Mouse (Mus musculus): ENCODE data around the gene Lsamp.

The Lsamp gene

DNA sequence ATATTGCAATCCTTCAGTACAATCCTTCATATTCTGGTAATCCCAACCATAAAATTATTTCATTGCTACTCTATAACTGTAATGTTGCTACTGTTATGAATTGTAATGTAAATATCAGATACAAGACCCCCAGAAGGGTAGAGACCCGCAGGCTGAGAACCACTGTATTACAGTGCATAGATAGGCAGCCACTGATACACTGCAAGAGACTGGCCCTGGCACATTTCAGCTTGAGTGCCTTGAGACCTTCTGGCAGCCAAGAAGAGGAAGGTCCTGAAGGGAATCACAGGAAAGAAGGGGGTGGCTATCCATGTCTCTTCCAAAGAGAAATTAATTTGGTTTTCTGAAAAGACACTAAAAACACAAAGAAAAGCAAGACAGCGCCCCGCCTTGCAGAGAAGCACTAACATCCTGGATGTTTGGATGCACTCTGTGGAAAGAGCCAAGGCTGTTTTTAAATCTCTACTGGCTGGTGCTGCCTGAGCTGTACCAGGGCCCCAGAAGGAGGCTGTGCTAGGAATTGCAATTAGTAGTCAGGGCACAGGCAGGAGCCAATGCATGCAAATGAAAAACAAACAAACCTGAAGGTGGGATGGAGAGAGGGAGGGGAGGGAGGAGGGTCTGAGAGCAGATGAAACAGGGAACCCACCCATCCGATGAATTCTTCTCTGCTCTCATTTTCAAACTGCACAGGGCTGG lies 1787.4 kb downstream of the Lsamp start:
- ATAC-seq (ENCODE audit: low TSS enrichment) = peak; percentile 80

DNA sequence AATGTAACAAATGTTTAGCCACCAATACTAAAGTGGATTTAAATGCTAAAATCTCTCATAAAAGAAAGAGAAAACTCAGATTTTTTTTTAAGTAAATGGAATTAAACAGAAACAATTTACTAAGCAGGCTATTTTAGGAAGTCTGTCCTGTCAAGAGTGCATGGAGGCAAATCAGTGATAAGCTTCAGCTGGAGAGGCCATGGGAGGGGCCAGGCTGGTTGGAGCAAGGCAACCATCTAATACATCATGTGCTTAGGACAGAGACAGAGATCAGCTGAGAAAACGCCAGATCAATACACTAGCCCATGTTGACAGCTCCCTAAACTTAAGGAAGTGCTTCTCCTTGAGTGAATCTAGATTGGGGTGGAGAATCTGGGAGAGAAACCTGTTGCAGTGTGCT lies 1793.4 kb downstream of the Lsamp start:
- no peak for ATAC-seq (ENCODE audit: low TSS enrichment)

DNA sequence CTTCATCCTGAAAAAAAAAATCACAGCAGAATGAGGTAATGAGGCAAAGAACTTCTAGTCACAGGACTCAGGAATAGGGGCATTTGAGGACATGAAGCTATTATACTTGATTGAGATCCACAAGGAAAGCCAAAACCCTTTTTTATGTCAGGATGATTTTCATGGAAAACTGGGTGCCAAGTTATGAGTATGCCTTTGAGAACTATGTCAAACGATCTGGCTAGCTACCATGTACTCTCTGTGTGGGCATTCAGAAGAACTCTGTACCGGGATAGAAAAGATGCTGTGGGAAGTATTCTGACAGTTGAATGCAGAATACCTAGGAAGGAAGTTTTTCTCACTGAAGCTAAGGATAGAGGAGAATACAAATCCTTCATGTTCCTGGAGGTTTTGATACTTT lies 1801.4 kb downstream of the Lsamp start:
- peak; percentile 99 for ATAC-seq (ENCODE audit: low TSS enrichment)

DNA sequence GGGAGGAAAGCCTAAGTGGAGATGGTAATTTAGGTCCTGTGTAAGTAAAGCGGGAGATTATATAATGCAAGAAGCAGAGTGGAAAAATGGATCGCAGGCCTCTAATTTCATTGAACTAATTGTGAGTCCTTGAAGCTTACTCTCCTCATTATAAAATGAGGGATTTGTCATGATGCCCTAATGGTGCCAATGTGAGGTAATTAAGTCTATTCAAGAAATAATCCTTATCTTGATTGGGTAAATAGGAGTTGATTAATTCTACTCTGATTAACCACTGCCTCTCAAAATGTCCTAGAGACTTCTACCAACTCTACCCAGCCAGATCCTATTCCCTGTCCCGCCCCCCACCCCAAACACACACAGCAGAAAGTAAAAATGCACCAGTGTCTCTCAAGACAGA lies 1802.5 kb downstream of the Lsamp start:
- ATAC-seq (ENCODE audit: low TSS enrichment) = no peak

- ATAC-seq (ENCODE audit: low TSS enrichment) = no peak
These were observed 1803.0 kb downstream of the Lsamp start for GRCm38 (mm10) chr16:41787146-41787545.

- ATAC-seq (ENCODE audit: low TSS enrichment) = no peak
These were observed 1805.9 kb downstream of the Lsamp start for GRCm38 (mm10) chr16:41790016-41790415.

DNA sequence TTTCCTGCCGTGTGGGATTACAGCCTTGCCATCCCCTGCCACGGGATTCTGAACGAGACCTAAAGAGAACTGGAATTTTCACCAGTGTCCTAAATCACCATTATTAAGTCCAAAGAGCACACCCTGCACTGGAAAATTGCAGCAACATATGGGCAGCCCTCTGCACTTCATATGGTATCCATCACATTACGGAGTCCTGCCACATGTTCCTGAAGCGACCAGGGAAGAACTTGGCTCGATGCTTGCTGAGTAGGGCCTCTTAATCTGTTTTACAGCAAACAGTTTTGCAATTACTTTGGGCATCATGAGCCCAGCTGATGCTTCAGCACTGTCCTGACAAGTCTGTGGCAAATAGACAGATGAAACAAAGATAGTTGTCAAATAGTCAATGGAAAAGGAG lies 1836.2 kb downstream of the Lsamp start:
- ATAC-seq (ENCODE audit: low TSS enrichment) = no peak

DNA sequence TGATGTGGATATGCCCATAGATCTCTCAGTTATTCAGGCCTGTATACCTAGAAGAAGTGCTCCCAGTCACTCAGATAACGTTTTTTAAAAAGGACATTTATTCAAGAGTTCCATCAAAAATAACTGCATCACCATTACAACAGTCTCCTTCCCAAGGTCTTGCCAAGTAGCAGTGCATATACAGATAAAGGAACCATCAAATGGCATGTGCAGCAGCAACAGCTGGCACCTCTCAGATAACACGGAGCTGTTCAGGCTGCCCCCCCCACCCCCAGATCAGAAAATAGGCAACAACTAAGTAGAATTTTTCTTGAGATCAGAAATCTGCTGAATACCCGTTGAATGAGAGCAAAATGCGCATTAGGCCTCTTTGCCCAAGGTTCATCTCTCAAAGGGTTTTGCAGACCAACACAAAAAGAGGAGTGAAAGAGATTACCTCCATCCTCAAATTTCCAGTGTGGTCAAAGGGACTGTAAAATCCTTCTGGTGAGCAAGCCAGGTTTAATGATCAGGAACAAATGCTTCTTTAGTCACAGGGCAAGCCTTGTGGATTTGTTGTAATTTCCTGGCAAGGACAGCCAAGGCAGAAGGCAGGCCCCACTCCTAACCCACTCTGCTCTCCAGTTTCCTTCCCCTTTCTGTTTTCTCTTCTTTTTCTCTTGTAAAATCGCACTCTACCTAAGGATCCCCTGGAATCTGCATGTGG lies 1842.9 kb downstream of the Lsamp start:
- ATAC-seq (ENCODE audit: low TSS enrichment) = no peak

DNA sequence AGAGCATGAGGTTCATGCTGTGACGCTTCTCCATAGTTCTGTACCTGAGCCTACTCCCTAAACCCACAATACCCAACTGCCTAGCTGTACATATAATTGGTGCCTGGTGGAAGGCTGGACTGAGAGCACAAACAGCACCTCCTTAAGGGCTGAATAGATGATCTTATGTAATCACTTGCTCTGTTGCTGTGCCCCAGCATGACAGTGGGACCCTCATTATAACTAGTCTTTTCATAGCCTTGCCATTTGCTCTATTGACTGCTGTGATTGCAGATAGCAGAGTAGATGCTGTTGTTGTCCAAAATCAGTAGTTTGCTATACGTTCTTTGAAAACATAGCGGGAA lies 1843.4 kb downstream of the Lsamp start:
- no peak for ATAC-seq (ENCODE audit: low TSS enrichment)

DNA sequence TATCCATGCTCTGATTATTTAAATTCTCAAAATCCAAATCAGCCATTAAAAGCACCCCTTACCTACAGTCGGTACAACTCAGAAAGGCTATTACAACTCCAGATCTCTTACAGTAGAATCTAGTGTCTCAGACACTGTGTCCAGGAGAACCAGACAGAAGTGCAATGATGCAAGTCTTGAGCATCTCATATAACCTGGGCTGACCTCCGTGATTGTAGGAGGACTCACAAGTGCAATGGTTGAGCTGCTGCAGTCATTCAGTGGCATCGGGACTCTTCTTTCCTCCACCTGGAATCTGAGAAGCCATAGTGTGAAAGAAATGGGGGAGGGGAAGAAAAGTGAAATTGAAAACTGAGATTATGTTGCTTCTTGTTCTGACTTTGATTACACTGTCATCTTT lies 1850.5 kb downstream of the Lsamp start:
- ATAC-seq (ENCODE audit: low TSS enrichment) = no peak

DNA sequence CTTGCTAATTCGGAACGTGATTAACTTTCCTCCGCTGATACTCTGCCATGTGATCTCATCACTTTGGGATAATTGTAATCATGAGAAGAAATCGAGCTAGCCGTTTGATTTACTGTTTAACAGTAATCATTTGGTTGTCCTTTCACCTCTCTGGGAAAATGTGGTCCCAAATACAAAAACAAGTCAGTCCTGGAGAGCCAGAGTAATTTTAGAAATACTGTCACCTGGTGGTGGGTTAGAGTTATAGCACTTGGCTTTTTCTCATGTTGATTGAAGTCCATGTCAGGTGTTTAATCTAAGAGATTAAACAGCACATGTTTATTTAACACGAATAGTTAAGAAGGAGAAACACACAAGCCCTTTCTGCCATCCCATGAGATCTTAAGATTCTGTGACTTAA lies 1851.6 kb downstream of the Lsamp start:
- ATAC-seq (ENCODE audit: low TSS enrichment) = peak; percentile 38; the same call in 1 of the 2 replicates

DNA sequence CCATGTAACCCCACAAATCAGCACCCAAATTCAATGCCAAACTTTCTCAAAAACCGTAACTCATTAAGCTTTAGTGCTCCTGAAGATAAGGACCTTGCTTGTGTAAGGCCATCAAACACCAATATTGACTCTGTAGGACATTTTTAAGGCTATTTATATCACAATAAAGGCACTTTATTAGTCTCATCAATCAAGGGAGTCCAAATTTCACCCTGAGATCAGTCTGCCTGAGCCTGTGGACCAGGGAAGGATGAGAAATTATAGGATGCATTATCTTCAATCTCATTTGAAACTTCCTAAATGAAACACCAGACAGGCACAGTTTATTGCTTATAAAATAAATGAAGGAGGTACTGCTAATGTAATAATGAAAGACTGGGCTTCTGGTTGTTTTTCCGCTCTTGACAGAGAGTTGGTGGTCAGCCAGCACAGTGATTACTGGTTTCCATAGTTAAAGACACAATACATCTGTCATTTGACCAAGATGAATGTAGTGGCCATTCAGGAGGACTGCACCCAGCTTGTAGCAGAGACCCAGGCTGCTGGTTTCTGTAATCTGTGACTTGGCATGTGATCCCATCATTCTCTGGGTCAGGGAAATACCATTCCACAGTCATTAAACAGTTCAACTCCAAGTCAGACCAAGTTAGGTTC lies 1855.7 kb downstream of the Lsamp start:
- no peak for ATAC-seq (ENCODE audit: low TSS enrichment)

- peak; percentile 83 for ATAC-seq (ENCODE audit: low TSS enrichment)
These were observed 1862.7 kb downstream of the Lsamp start for GRCm38 (mm10) chr16:41846903-41847302.

GRCm38 (mm10) chr16:41871917-41872593 lies 1887.9 kb downstream of the Lsamp start:
- no peak for ATAC-seq (ENCODE audit: low TSS enrichment)

DNA sequence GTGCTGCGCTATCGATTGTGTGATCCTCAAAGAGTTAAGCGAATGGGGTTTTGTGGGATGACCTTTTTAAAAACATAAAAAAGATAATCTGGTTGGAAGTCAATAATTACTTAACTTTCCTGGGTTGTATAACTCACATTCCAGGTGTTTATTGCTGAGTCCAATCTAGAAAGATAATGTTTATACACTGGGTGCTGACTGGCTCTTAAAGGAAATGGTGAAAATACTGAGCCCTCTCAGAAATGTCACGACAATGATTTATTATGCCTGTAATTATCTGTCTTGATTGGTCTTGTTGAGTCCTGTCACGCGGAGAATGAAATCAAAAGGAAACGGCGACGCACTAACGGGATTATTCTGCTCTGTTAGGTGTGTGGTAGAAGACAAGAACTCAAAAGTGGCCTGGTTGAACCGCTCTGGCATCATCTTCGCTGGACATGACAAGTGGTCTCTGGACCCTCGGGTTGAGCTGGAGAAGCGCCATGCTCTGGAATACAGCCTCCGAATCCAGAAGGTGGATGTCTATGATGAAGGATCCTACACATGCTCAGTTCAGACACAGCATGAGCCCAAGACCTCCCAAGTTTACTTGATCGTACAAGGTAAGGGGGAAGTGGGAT lies 1904.5 kb downstream of the Lsamp start:
- ATAC-seq (ENCODE audit: low TSS enrichment) = peak; percentile 70

- ATAC-seq (ENCODE audit: low TSS enrichment) = peak; percentile 90
These were observed 1916.6 kb downstream of the Lsamp start for GRCm38 (mm10) chr16:41900783-41901182.

DNA sequence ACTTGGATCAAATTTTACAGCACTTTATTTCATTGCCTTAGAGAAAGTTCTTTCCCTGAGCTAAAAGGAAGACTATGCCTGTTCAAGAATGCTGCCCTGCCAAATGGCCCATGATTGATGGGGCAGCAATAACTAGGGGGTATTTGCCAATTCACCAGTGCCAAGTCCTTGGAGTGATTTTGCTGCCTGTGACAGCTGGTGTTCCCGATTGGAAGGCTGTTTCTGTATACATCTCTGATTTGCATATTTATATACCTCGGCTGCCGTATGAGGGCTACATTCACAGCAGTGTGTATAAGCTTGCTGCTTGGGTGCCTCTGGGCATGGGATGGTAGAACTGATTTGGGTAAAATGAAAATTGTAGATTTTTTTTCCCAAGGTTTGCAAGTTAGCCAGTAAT lies 1919.5 kb downstream of the Lsamp start:
- peak; percentile 65 for ATAC-seq (ENCODE audit: low TSS enrichment)

DNA sequence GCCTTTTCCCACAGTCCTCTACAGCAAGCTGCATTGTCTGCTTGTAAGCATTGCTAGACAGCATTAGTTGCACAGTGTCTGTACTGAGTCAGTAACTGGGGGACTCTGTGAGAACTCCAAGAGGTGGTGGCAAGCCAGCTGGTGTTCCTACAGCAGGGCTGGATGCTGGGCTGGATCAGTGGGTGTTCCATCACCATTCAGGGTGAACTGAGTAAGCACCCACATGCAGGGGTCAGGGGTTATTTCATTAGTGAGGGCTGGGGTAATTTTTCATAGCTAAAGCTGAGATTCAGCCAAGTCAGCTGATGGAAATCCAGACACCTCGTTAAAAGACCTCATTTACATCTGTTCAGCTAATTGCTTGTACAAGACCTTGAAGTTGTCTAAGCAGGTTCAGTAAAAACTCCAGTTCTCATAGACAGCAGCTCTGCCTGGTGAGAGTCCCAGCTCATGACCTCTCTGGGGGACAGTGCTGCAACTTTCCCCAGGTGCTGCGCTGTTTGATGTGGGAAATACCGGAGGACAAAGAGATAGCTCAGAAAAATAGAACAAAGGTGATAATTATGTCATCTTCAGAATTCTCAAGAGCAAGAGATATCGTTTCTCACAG lies 1928.5 kb downstream of the Lsamp start:
- ATAC-seq (ENCODE audit: low TSS enrichment) = peak; percentile 77

GRCm38 (mm10) chr16:41913346-41913745 lies 1929.2 kb downstream of the Lsamp start:
- ATAC-seq (ENCODE audit: low TSS enrichment) = peak; percentile 93

GRCm38 (mm10) chr16:41916342-41916741 lies 1932.2 kb downstream of the Lsamp start:
- ATAC-seq (ENCODE audit: low TSS enrichment) = no peak

GRCm38 (mm10) chr16:41917057-41917821 lies 1933.1 kb downstream of the Lsamp start:
- no peak for ATAC-seq (ENCODE audit: low TSS enrichment)
